Mouse (Mus musculus): ENCODE measurements around the gene Slc5a11.

DNA sequence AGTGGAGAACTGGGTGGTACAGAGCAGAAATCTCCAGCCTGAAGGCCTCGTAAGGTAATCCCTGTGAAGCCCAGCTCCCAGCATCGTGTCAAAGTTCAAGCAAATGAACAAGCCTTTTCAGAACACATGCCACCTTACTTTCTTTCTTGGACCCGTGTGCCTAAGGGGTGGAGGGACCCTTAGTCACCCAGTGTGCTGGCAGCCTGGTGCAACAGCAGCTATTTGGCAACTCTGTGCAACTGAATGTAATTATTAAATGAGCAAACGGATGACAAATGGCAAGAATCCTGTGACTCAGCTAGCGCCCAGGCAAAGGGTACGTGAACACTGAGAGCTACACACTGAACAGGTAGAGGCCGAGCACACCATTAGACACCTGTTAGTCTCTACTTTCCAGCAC lies 79.3 kb downstream of the Slc5a11 start:
- TF ChIP-seq CTCF (IDR thresholded peaks at IDR 0.05; ENCODE audit: extremely low read depth, insufficient read depth, low read length) (no peak), POLR2A (IDR thresholded peaks at IDR 0.05; ENCODE audit: extremely low read depth, insufficient read depth, low read length) (no peak)

Measured in cortical plate, adult 2 months (tissue).